ENCODE assay signal across 7 mouse cellular contexts in genomic region chr8:75084382-75085064, GRCm38 (mm10). TPM values are rescaled to one million over a fixed set of nuclear protein-coding genes. Genes with fewer than 3 reads are reported as not detected.
DNase-seq lines count a peak whose midpoint lies in the region; ATAC-seq and TF ChIP-seq lines count a peak whose summit lies in the region.

No protein-coding gene starts in this region.

- TF ChIP-seq CTCF in CH12.LX (conservative IDR thresholded peaks at IDR 0.05 in 1 of 2, IDR thresholded peaks at IDR 0.05 in 1 of 2; ENCODE audit: low read depth in 2 of 2, low read length in 2 of 2): no peak

- peaks cover 21% of the 10 kb centered on the region for H3K4me1 ChIP-seq in kidney, embryonic 15.5 days
- H3K4me1 ChIP-seq in CH12.LX (ENCODE audit: control insufficient read depth in 1 of 2, insufficient read depth in 2 of 2): peaks cover 29 to 60% of the 10 kb centered on the region in 2 experiments
- H3K4me1 ChIP-seq in brown adipose tissue, adult 24 weeks (ENCODE audit: control insufficient read depth, insufficient read depth, insufficient read length, low read length): peaks cover 17% of the 10 kb centered on the region
- H3K4me1 ChIP-seq in limb, embryonic 14.5 days (ENCODE audit: control insufficient read depth, insufficient read depth, low read length): peaks cover 4% of the 10 kb centered on the region; the same call in 1 of the 2 replicates

- no peak for TF ChIP-seq EP300 in CH12.LX (IDR thresholded peaks at IDR 0.05; ENCODE audit: low read length)

- ATAC-seq in kidney, embryonic 15.5 days (replicated peaks; ENCODE audit: low FRiP score): no peak
- no peak for ATAC-seq in limb, embryonic 14.5 days (ENCODE audit: low FRiP score, low read depth)

- in situ Hi-C loops in CH12.LX (cut with MboI; ENCODE audit: low pct_ligation_motif_present, low pct_unique_long_range_greater_than_20kb, low sequenced_read_pairs): no loop called here

- H3K9ac ChIP-seq in kidney, embryonic 15.5 days: no peak overlapping the region
- H3K9ac ChIP-seq in CH12.LX (ENCODE audit: insufficient read depth, low read depth): 0 out of 2 replicates have a peak overlapping the region, but pooled peaks have one; percentile 20
- H3K9ac ChIP-seq in limb, embryonic 14.5 days (ENCODE audit: low read depth, low read length, severe bottlenecking): no peak overlapping the region

- no peak for TF ChIP-seq RAD21 in CH12.LX (IDR thresholded peaks at IDR 0.05; ENCODE audit: low read depth, low read length)

- no peaks in the 10 kb centered on the region for H3K36me3 ChIP-seq in kidney, embryonic 15.5 days
- H3K36me3 ChIP-seq in CH12.LX (replicated peaks in 1 of 2; ENCODE audit: control insufficient read depth in 1 of 2, insufficient read depth in 1 of 2, low read length in 1 of 2): no peaks in the 10 kb centered on the region
- H3K36me3 ChIP-seq in limb, embryonic 14.5 days (ENCODE audit: control insufficient read depth, insufficient read depth, low read length): no peaks in the 10 kb centered on the region

- peak overlapping the region; percentile 61 for H3K4me2 ChIP-seq in kidney, embryonic 15.5 days
- peak overlapping the region; percentile 37; the same call in 1 of the 2 replicates for H3K4me2 ChIP-seq in CH12.LX (ENCODE audit: insufficient read depth, low read depth, poor library complexity, severe bottlenecking)
- H3K4me2 ChIP-seq in limb, embryonic 14.5 days (replicated peaks; ENCODE audit: low read depth, low read length, severe bottlenecking): peak overlapping the region; percentile 48; the same call in 1 of the 2 replicates

- WGBS in kidney, embryonic 15.5 days: 66% methylated on average over 3 of the region's 3 CpGs
- WGBS in limb, embryonic 14.5 days: 61% methylated on average over 3 of the region's 3 CpGs

- DNase-seq in kidney, adult 11 months: no peak
- DNase-seq in CH12.LX (ENCODE audit: extremely low read depth): no peak
- DNase-seq in limb, embryonic 14.5 days (ENCODE audit: low spot score): no peak
- no peak for DNase-seq in cerebellum, adult 18-20 months
- DNase-seq in embryo, embryonic 9.5 days (ENCODE audit: extremely low spot score): no peak

- H3K9me3 ChIP-seq in kidney, embryonic 15.5 days (replicated peaks): no peaks in the 10 kb centered on the region
- H3K9me3 ChIP-seq in CH12.LX (replicated peaks; ENCODE audit: low read length): no peaks in the 10 kb centered on the region
- no peaks in the 10 kb centered on the region for H3K9me3 ChIP-seq in limb, embryonic 14.5 days (ENCODE audit: control insufficient read depth, low read length)

- peak overlapping the region; percentile 62 for H3K27ac ChIP-seq in kidney, embryonic 15.5 days
- H3K27ac ChIP-seq in CH12.LX (ENCODE audit: insufficient read depth, low read depth): no peak overlapping the region
- peak overlapping the region; percentile 95 for H3K27ac ChIP-seq in brown adipose tissue, adult 24 weeks (replicated peaks; ENCODE audit: low read depth, low read length)
- no peak overlapping the region for H3K27ac ChIP-seq in limb, embryonic 14.5 days (replicated peaks; ENCODE audit: low read depth, low read length)

- no peaks in the 10 kb centered on the region for H3K27me3 ChIP-seq in kidney, embryonic 15.5 days
- H3K27me3 ChIP-seq in CH12.LX (replicated peaks): no peaks in the 10 kb centered on the region
- no peaks in the 10 kb centered on the region for H3K27me3 ChIP-seq in limb, embryonic 14.5 days (ENCODE audit: control insufficient read depth, insufficient read depth, low read length)

- H3K79me2 ChIP-seq in CH12.LX (replicated peaks; ENCODE audit: control insufficient read depth, extremely low read depth, insufficient read depth, poor library complexity, severe bottlenecking): no peaks in the 10 kb centered on the region

- TF ChIP-seq POLR2A in CH12.LX (IDR thresholded peaks at IDR 0.05; ENCODE audit: low read depth, low read length): no peak
- TF ChIP-seq POLR2A in limb, embryonic 14.5 days (IDR thresholded peaks at IDR 0.05; ENCODE audit: borderline replicate concordance, extremely low read depth, insufficient read depth, insufficient read length): no peak

- no peak overlapping the region for H3K4me3 ChIP-seq in kidney, embryonic 15.5 days (replicated peaks)
- no peak overlapping the region for H3K4me3 ChIP-seq in CH12.LX (replicated peaks in 1 of 3; ENCODE audit: low read depth in 2 of 3, low read length in 2 of 3, poor library complexity in 1 of 3)
- no peak overlapping the region for H3K4me3 ChIP-seq in brown adipose tissue, adult 24 weeks (ENCODE audit: insufficient read depth, low read depth, low read length)
- no peak overlapping the region for H3K4me3 ChIP-seq in limb, embryonic 14.5 days (replicated peaks; ENCODE audit: low read length)

- dilution Hi-C loops in CH12.LX (cut with MboI; ENCODE audit: extremely low pct_ligation_motif_present, extremely low pct_unique_long_range_greater_than_20kb, low sequenced_read_pairs): no loop called here

TF ChIP-seq in CH12.LX, 34 proteins besides CTCF, POLR2A, EP300 and RAD21:
- no peak for TF ChIP-seq USF2 (conservative IDR thresholded peaks at IDR 0.05; ENCODE audit: low read depth, low read length)
- TF ChIP-seq JUN (IDR thresholded peaks at IDR 0.05; ENCODE audit: insufficient read depth, low read depth, low read length): no peak
- no peak for TF ChIP-seq TBP (conservative IDR thresholded peaks at IDR 0.05; ENCODE audit: low read depth, low read length)
- no peak for TF ChIP-seq KAT2A (IDR thresholded peaks at IDR 0.05; ENCODE audit: insufficient replicate concordance, low read length)
- no peak for TF ChIP-seq CHD1 (IDR thresholded peaks at IDR 0.05; ENCODE audit: low read depth, low read length)
- no peak for TF ChIP-seq RCOR1 (conservative IDR thresholded peaks at IDR 0.05; ENCODE audit: low read depth, low read length)
- TF ChIP-seq E2F4 (IDR thresholded peaks at IDR 0.05; ENCODE audit: insufficient replicate concordance, low read depth, low read length): no peak
TF ChIP-seq in CH12.LX: peak in this region for 0.

RNA-seq across cellular contexts. Expression of gene Hmox1, which starts 8.9 kb away (rescaled TPM):
- polyA plus RNA-seq in kidney, embryonic 15.5 days (2015; fragmentation: Nextera tagmentation; extraction: Ambion mirVana): 37.9 and 40.1 TPM in 2 replicates
- total RNA-seq in CH12.LX (2012; rRNA removed): 27.3 and 39.7 TPM in 2 replicates
- total RNA-seq in CH12.LX (2014; rRNA removed): 53.2 and 67.3 TPM in 2 replicates
- polyA plus RNA-seq in CH12.LX (2012; ENCODE audit: insufficient read length, low read depth): 87.4 and 92.2 TPM in 2 replicates
- polyA plus RNA-seq in brown adipose tissue, adult 24 weeks (2012; ENCODE audit: insufficient read depth, insufficient read length, missing spikeins): 9.7 and 15.4 TPM in 2 replicates
- polyA plus RNA-seq in limb, embryonic 14.5 days (2012; rRNA removed): 32.2 and 39.3 TPM in 2 replicates
- 18.5 and 19.3 TPM in 2 replicates for polyA plus RNA-seq in limb, embryonic 14.5 days (2014; fragmentation: Nextera tagmentation; extraction: Ambion mirVana)

RNA-seq across cellular contexts. Expression of gene Mcm5, which starts 24.8 kb away (rescaled TPM):
- polyA plus RNA-seq in kidney, embryonic 15.5 days (2015; fragmentation: Nextera tagmentation; extraction: Ambion mirVana): 173 and 194 TPM in 2 replicates
- total RNA-seq in CH12.LX (2012; rRNA removed) (259 and 305 TPM in 2 replicates), CH12.LX (2014; rRNA removed) (282 and 294 TPM in 2 replicates)
- polyA plus RNA-seq in CH12.LX (2012; ENCODE audit: insufficient read length, low read depth): 313 and 332 TPM in 2 replicates
- 0.71 and 0.91 TPM in 2 replicates for polyA plus RNA-seq in brown adipose tissue, adult 24 weeks (2012; ENCODE audit: insufficient read depth, insufficient read length, missing spikeins)
- polyA plus RNA-seq in limb, embryonic 14.5 days (2012; rRNA removed): 157 and 159 TPM in 2 replicates
- polyA plus RNA-seq in limb, embryonic 14.5 days (2014; fragmentation: Nextera tagmentation; extraction: Ambion mirVana): 125 and 127 TPM in 2 replicates

RNA-seq across cellular contexts. Expression of gene Tom1, which starts 51.0 kb away (rescaled TPM):
- polyA plus RNA-seq in kidney, embryonic 15.5 days (2015; fragmentation: Nextera tagmentation; extraction: Ambion mirVana): 29.6 and 35.1 TPM in 2 replicates
- total RNA-seq in CH12.LX (2012; rRNA removed) (15.6 and 18.4 TPM in 2 replicates), CH12.LX (2014; rRNA removed) (11.6 and 13.4 TPM in 2 replicates)
- 25.3 and 32.8 TPM in 2 replicates for polyA plus RNA-seq in CH12.LX (2012; ENCODE audit: insufficient read length, low read depth)
- polyA plus RNA-seq in brown adipose tissue, adult 24 weeks (2012; ENCODE audit: insufficient read depth, insufficient read length, missing spikeins): 21.7 and 21.8 TPM in 2 replicates
- 35.1 and 46.1 TPM in 2 replicates for polyA plus RNA-seq in limb, embryonic 14.5 days (2012; rRNA removed)
- 35.7 and 37.4 TPM in 2 replicates for polyA plus RNA-seq in limb, embryonic 14.5 days (2014; fragmentation: Nextera tagmentation; extraction: Ambion mirVana)

Comparison
In these comparisons a context has a peak if more than half of its experiments do, and no peak if none do; other contexts are left out.
1. H3K27ac ChIP-seq: peak in kidney, embryonic 15.5 days (single experiment) and brown adipose tissue, adult 24 weeks (single experiment); none in CH12.LX (single experiment) and limb, embryonic 14.5 days (single experiment).
2. RNA of gene Mcm5, which starts 24.8 kb away (polyA plus RNA-seq): 313 to 332 TPM in CH12.LX, 173 to 194 TPM in kidney, embryonic 15.5 days and 125 to 159 TPM in limb, embryonic 14.5 days; 0.71 to 0.91 TPM in brown adipose tissue, adult 24 weeks; every median in the first group is over 10 times any median in the second.
3. Peak in every context shown above with its lines, with median percentiles within 50 percentile points of each other: H3K4me2 ChIP-seq.